Comparison of ENCODE assay signal across 25 mouse cellular contexts in genomic region chr15:32184964-32185363, GRCm38 (mm10). TPM values are rescaled to one million over a fixed set of nuclear protein-coding genes. Genes with fewer than 3 reads are reported as not detected.
"Had no signal": no experiment of that assay in that cellular context is flagged by ENCODE, and none has a peak within 500 bp of the region (broad histone marks: within the 10 kb centered on the region; RNA-seq: fewer than 3 reads in every experiment).

No protein-coding gene starts in this region.

- H3K9ac ChIP-seq: neural tube, embryonic 13.5 days; neural tube, embryonic 15.5 days; stomach, embryonic 15.5 days had no signal

- DNase-seq: retina, postnatal 1 day; right cerebral cortex, adult 18-20 months; right cerebral cortex, postnatal 14 days; right cerebral cortex, postnatal 25 days; right cerebral cortex, postnatal 4 days; spleen, adult 18-20 months; thymus, adult 18-20 months; thymus, adult 2 months; thymus, postnatal 14 days; thymus, postnatal 25 days; thymus, postnatal 36 days; thymus, postnatal 4 days had no signal

- H3K4me1 ChIP-seq: neural tube, embryonic 13.5 days; neural tube, embryonic 15.5 days; stomach, embryonic 15.5 days had no signal

- H3K4me2 ChIP-seq: neural tube, embryonic 13.5 days; neural tube, embryonic 15.5 days; stomach, embryonic 15.5 days had no signal

- H3K9me3 ChIP-seq: neural tube, embryonic 13.5 days; neural tube, embryonic 15.5 days; stomach, embryonic 15.5 days had no signal

- H3K27ac ChIP-seq: neural tube, embryonic 13.5 days; neural tube, embryonic 15.5 days; stomach, embryonic 15.5 days; stomach, postnatal 0 days had no signal

- H3K27me3 ChIP-seq: neural tube, embryonic 13.5 days; neural tube, embryonic 15.5 days; stomach, embryonic 15.5 days had no signal

- H3K4me3 ChIP-seq: neural tube, embryonic 13.5 days; neural tube, embryonic 15.5 days; stomach, embryonic 15.5 days had no signal

- H3K36me3 ChIP-seq: neural tube, embryonic 13.5 days; neural tube, embryonic 15.5 days; stomach, embryonic 15.5 days had no signal

RNA-seq across cellular contexts. Expression of gene Tas2r119, which starts 7.9 kb away (rescaled TPM):
- total RNA-seq: neutrophil, adult 5-6 weeks had no signal
- polyA plus RNA-seq: neural tube, embryonic 13.5 days; neural tube, embryonic 14.5 days; neural tube, embryonic 15.5 days; small intestine, adult 2 months; spleen, adult 2 months; stomach, embryonic 14.5 days; stomach, embryonic 15.5 days; stomach, embryonic 16.5 days; stomach, postnatal 0 days; testis, adult 2 months; thymus, adult 2 months; thymus, postnatal 0 days; urinary bladder, adult 2 months had no signal
